Mouse (Mus musculus) MEL (cell line): Measurements from ENCODE around the gene S100pbp. TPM values are rescaled to one million over a fixed set of nuclear protein-coding genes. Genes with fewer than 3 reads are reported as not detected.

Experiments
- DNase-seq: peaks from one replicate; pipeline ENCODE4 v3.0.0; 2011; ENCODE audit warnings: low read depth, low spot score
- H3K27ac ChIP-seq: 2 replicates; pipeline ENCODE4 v1.5.1; 2012; ENCODE audit warnings: low read depth, mild to moderate bottlenecking, control low read depth, low read length, moderate library complexity; ENCODE audit not compliant: control insufficient read depth
- H3K27me3 ChIP-seq, 2 experiments: fragments of 150-350 bp in 1 of 2; sonication (generic) in 1 of 2; 2 replicates each; pipeline ENCODE4 v1.6.1; 2012; ENCODE audit warnings: low read length in 2 of 2, mild to moderate bottlenecking in 2 of 2, improper control_type of control experiment in 1 of 2, moderate library complexity in 1 of 2; ENCODE audit not compliant: insufficient read depth in 2 of 2, control insufficient read depth in 1 of 2
- H3K36me3 ChIP-seq, 2 experiments: 2 replicates each; pipeline ENCODE4 v1.6.1; 2012 to 2014; ENCODE audit warnings: low read length in 2 of 2, improper control_type of control experiment in 1 of 2, inconsistent platforms in 1 of 2, mild to moderate bottlenecking in 1 of 2; ENCODE audit not compliant: insufficient read depth in 2 of 2, control insufficient read depth in 1 of 2
- H3K4me1 ChIP-seq, 2 experiments: fragments of 150-350 bp in 1 of 2; sonication (generic) in 1 of 2; 2 replicates each; pipeline ENCODE4 v1.6.1; 2012; ENCODE audit warnings: low read length in 2 of 2, improper control_type of control experiment in 1 of 2, mild to moderate bottlenecking in 1 of 2; ENCODE audit not compliant: insufficient read depth in 2 of 2, control insufficient read depth in 1 of 2
- H3K4me3 ChIP-seq, 2 experiments: fragments of 150-350 bp in 1 of 2; sonication (generic) in 1 of 2; 2 replicates each; pipeline ENCODE4 v1.5.1; 2012; ENCODE audit warnings: low read depth in 2 of 2, low read length in 2 of 2, mild to moderate bottlenecking in 2 of 2, moderate library complexity in 2 of 2, control low read depth in 1 of 2, improper control_type of control experiment in 1 of 2; ENCODE audit not compliant: control insufficient read depth in 1 of 2, insufficient read depth in 1 of 2
- H3K79me2 ChIP-seq: 2 replicates; pipeline ENCODE4 v1.6.1; 2012; ENCODE audit warnings: mild to moderate bottlenecking, low read length, moderate library complexity; ENCODE audit not compliant: control insufficient read depth, poor library complexity, insufficient read depth
- H3K9ac ChIP-seq: 2 replicates; pipeline ENCODE4 v1.6.1; 2012; ENCODE audit warnings: low read depth, mild to moderate bottlenecking, control low read depth, low read length, moderate library complexity; ENCODE audit not compliant: control insufficient read depth, poor library complexity, severe bottlenecking
- H3K9me3 ChIP-seq: fragments of 150-350 bp; sonication (generic); replicated peaks from 2 replicates; pipeline ENCODE4 v1.6.1; 2012; ENCODE audit warnings: mild to moderate bottlenecking, low read length, improper control_type of control experiment, moderate library complexity; ENCODE audit not compliant: insufficient read depth
- BHLHE40 ChIP-seq: IDR thresholded peaks from 2 replicates; pipeline ENCODE4 v1.6.1; 2012; ENCODE audit warnings: low read depth, mild to moderate bottlenecking, inconsistent platforms, low read length, improper control_type of control experiment, borderline replicate concordance
- CTCF ChIP-seq, 3 experiments: IDR thresholded peaks in 2 of 3; conservative IDR thresholded peaks in 1 of 3; 2 replicates each; pipeline ENCODE4 v1.5.1; 2011 to 2012; ENCODE audit warnings: low read length in 3 of 3, low read depth in 2 of 3, mild to moderate bottlenecking in 2 of 3, improper control_type of control experiment in 1 of 3, inconsistent platforms in 1 of 3, mixed read lengths in 1 of 3, moderate library complexity in 1 of 3; ENCODE audit not compliant: control insufficient read depth in 1 of 3, insufficient read depth in 1 of 3, poor library complexity in 1 of 3, severe bottlenecking in 1 of 3
- E2F4 ChIP-seq: IDR thresholded peaks from 2 replicates; pipeline ENCODE4 v1.6.1; 2011; ENCODE audit warnings: low read depth, low read length, improper control_type of control experiment, borderline replicate concordance
- ELF1 ChIP-seq: IDR thresholded peaks from 2 replicates; pipeline ENCODE4 v1.6.1; 2014; ENCODE audit warnings: low read depth, mild to moderate bottlenecking, inconsistent platforms, low read length, improper control_type of control experiment, moderate library complexity
- GATA1 ChIP-seq: IDR thresholded peaks from 2 replicates; pipeline ENCODE4 v1.6.1; 2011; ENCODE audit warnings: low read depth, low read length, improper control_type of control experiment
- KAT2A ChIP-seq: conservative IDR thresholded peaks from 2 replicates; pipeline ENCODE4 v1.6.1; 2012; ENCODE audit warnings: low read depth, low read length, improper control_type of control experiment, inconsistent platforms
- MAZ ChIP-seq: IDR thresholded peaks from 2 replicates; pipeline ENCODE4 v1.6.1; 2012; ENCODE audit warnings: low read depth, mild to moderate bottlenecking, inconsistent platforms, low read length, improper control_type of control experiment
- MYC ChIP-seq: IDR thresholded peaks from 2 replicates; pipeline ENCODE4 v1.6.1; 2011; ENCODE audit warnings: low read depth, mild to moderate bottlenecking, low read length, improper control_type of control experiment, moderate library complexity
- NELFE ChIP-seq: IDR thresholded peaks from 2 replicates; pipeline ENCODE4 v1.6.1; 2011; ENCODE audit warnings: low read depth, low read length, improper control_type of control experiment
- NRF1 ChIP-seq: IDR thresholded peaks from 2 replicates; pipeline ENCODE4 v1.6.1; 2014; ENCODE audit warnings: low read depth, mild to moderate bottlenecking, inconsistent platforms, low read length, improper control_type of control experiment, moderate library complexity; ENCODE audit not compliant: poor library complexity, insufficient read depth, severe bottlenecking
- POLR2AphosphoS5 ChIP-seq: IDR thresholded peaks from 2 replicates; pipeline ENCODE4 v1.6.1; 2012; ENCODE audit warnings: low read depth, borderline replicate concordance, mild to moderate bottlenecking, inconsistent platforms, low read length, moderate library complexity, mixed read lengths
- RAD21 ChIP-seq: IDR thresholded peaks from 2 replicates; pipeline ENCODE4 v1.6.1; 2011; ENCODE audit warnings: mild to moderate bottlenecking, low read depth, low read length, improper control_type of control experiment
- SMC3 ChIP-seq: IDR thresholded peaks from 2 replicates; pipeline ENCODE4 v1.6.1; 2011; ENCODE audit warnings: low read depth, low read length, improper control_type of control experiment
- TCF12 ChIP-seq: IDR thresholded peaks from 2 replicates; pipeline ENCODE4 v1.6.1; 2014; ENCODE audit warnings: low read depth, mild to moderate bottlenecking, inconsistent platforms, low read length, improper control_type of control experiment, moderate library complexity
- USF1 ChIP-seq: IDR thresholded peaks from 2 replicates; pipeline ENCODE4 v1.6.1; 2014; ENCODE audit warnings: low read depth, mild to moderate bottlenecking, inconsistent platforms, low read length, improper control_type of control experiment, moderate library complexity
- USF2 ChIP-seq, 2 experiments: IDR thresholded peaks; 2 replicates each; pipeline ENCODE4 v1.6.1; 2011 to 2012; ENCODE audit warnings: improper control_type of control experiment in 2 of 2, low read length in 2 of 2, borderline replicate concordance in 1 of 2, inconsistent platforms in 1 of 2, low read depth in 1 of 2, mild to moderate bottlenecking in 1 of 2; ENCODE audit not compliant: insufficient read depth in 1 of 2
- ZC3H11A ChIP-seq: IDR thresholded peaks from 2 replicates; pipeline ENCODE4 v1.6.1; 2012; ENCODE audit warnings: low read depth, mild to moderate bottlenecking, inconsistent platforms, low read length, improper control_type of control experiment
- ZKSCAN1 ChIP-seq: IDR thresholded peaks from 2 replicates; pipeline ENCODE4 v1.6.1; 2012; ENCODE audit warnings: low read depth, mild to moderate bottlenecking, inconsistent platforms, low read length, improper control_type of control experiment, moderate library complexity
- ZMIZ1 ChIP-seq: IDR thresholded peaks from 2 replicates; pipeline ENCODE4 v1.6.1; 2012; ENCODE audit warnings: low read depth, mild to moderate bottlenecking, inconsistent platforms, low read length, improper control_type of control experiment, moderate library complexity
- ZNF384 ChIP-seq: IDR thresholded peaks from 2 replicates; pipeline ENCODE4 v1.6.1; 2012; ENCODE audit warnings: low read depth, mild to moderate bottlenecking, inconsistent platforms, low read length, improper control_type of control experiment
- polyA plus RNA-seq, 2 experiments: library from polyadenylated mRNA; stranded (reverse) in 1 of 2; unstranded in 1 of 2; fragments of >175 nt in 1 of 2; fragments of >200 nt in 1 of 2; gene quantifications; 2 replicates each; pipeline versions ENCODE4 v1.2.1 to v1.2.4; 2012; ENCODE audit warnings: low replicate concordance in 2 of 2, low read depth in 1 of 2; ENCODE audit not compliant: insufficient read length in 2 of 2, insufficient read depth in 1 of 2, missing spikeins in 1 of 2
- total RNA-seq: library from RNA; depleted of rRNA; stranded (reverse); fragments of 300-350 nt; gene quantifications from 2 replicates; pipeline ENCODE4 v1.2.3, GENCODE M21; 2012

The S100pbp gene
- total and polyA plus RNA-seq, 3 experiments, result 11.6 to 28.3 TPM; not detected in 1

DNA sequence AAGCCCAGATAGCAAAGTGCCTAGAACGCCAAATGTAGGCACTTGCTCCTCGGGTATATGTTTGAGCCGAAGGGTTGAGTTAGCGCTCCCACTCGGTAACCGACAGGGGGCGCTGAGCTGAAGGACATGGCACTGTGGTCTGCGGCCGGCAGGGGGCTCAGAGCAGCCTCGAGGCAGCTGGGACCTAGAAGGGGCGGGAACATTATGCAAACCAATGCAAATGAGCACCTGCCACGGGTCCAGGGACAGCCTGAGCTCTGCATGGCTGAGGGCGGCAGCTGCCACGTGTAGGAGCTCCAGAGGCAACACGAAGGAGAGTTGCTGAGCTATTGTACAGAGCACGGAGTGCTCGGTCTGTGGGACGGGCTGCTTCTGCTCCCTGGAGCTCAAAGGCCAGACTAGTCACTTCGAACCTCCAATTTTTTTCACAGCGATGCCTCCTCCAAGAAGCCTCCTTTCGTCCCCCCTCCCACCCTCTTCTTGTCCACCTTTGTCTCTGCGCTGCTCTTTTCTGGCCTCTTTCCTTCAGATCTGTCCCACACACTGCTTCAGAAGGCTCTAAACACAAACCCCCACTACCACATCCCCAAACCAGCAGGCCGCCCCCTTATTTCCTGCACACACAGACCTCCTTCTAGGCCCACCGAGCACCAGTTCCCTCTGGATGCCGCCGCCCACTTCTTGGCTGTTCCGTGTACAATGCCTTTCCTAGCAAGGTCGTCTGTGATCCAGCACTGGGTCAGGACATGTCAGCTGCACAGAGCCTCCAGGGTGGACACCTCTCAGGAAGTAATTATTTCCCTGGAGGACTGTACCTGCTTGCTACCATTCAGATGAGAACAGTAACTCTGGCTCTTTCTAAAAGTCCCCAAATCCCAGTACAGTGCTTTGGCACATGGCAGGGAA, 76.2 kb downstream of the S100pbp start:
- Histone ChIP-seq H3K4me1 (no peaks in the 10 kb centered on the region), H3K79me2 (no peaks in the 10 kb centered on the region), H3K9me3 (no peaks in the 10 kb centered on the region), H3K27me3 (no peaks in the 10 kb centered on the region), H3K27ac (no peak overlapping the region), H3K4me3 (no peak overlapping the region), H3K36me3 (no peaks in the 10 kb centered on the region), H3K9ac (no peak overlapping the region)
- peak; percentile 69 for DNase-seq
- TF ChIP-seq ZNF384, result no peak
- TF ChIP-seq E2F4, result no peak
- no peak for TF ChIP-seq KAT2A
- peak in 2 of 3 experiments; percentile 50 to 86; a peak in 5 of 6 replicates for TF ChIP-seq CTCF (IDR thresholded peaks at IDR 0.05 in 2 of 3, conservative IDR thresholded peaks at IDR 0.05 in 1 of 3; ENCODE audit: control insufficient read depth in 1 of 3, insufficient read depth in 1 of 3, low read depth in 2 of 3, low read length in 3 of 3, poor library complexity in 1 of 3, severe bottlenecking in 1 of 3)
- TF ChIP-seq GATA1, result no peak
- TF ChIP-seq ELF1, result no peak
- no peak for TF ChIP-seq ZC3H11A
- no peak for TF ChIP-seq BHLHE40
- TF ChIP-seq SMC3, result peak; percentile 75
- TF ChIP-seq RAD21, result peak; percentile 40

- H3K4me3 ChIP-seq, result no peak overlapping the region
These were observed 77.3 kb downstream of the S100pbp start for GRCm38 (mm10) chr4:129112231-129112630.

More at GRCm38 (mm10) chr4:129112231-129112630, 77.3 kb downstream of the S100pbp start:
- TF ChIP-seq E2F4, result no peak
- no peak for TF ChIP-seq BHLHE40
- no peak for TF ChIP-seq ZKSCAN1
- no peak for TF ChIP-seq NELFE
- TF ChIP-seq TCF12, result no peak
- no peak for TF ChIP-seq ZMIZ1
- no peak for TF ChIP-seq MAZ
- no peak for TF ChIP-seq ELF1
- no peak for TF ChIP-seq NRF1
- TF ChIP-seq MYC, result no peak
- no peak for TF ChIP-seq USF1
- no peak for TF ChIP-seq USF2 (IDR thresholded peaks at IDR 0.05; ENCODE audit: borderline replicate concordance in 1 of 2, insufficient read depth in 1 of 2, low read depth in 1 of 2, low read length in 2 of 2)
- no peak for TF ChIP-seq POLR2AphosphoS5
- Histone ChIP-seq H3K9me3 (no peaks in the 10 kb centered on the region), H3K27ac (no peak overlapping the region), H3K36me3 (no peaks in the 10 kb centered on the region), H3K9ac (no peak overlapping the region), H3K4me1 (no peaks in the 10 kb centered on the region), H3K79me2 (no peaks in the 10 kb centered on the region), H3K27me3 (peaks cover 0 to 2% of the 10 kb centered on the region in 2 experiments; a peak in 1 of 4 replicates)
- DNase-seq, result no peak
